Mouse (Mus musculus) hematopoietic stem cell, adult 5-6 weeks (primary cell): ENCODE measurements around the gene Gm11034. TPM values are rescaled to one million over a fixed set of nuclear protein-coding genes. Genes with fewer than 3 reads are reported as not detected.
A peak's percentile ranks its signal among the peaks of the same experiment; 100 is the strongest.

Experiments used
- ATAC-seq, 2 experiments: fragments of 125-278 bp in 1 of 2; replicated peaks in 1 of 2; 2 replicates each; pipeline ENCODE4 v1.8.0; 2016 to 2017; ENCODE audit warnings: inconsistent platforms in 2 of 2, mild to moderate bottlenecking in 2 of 2, moderate number of reproducible peaks in 2 of 2, low read depth in 1 of 2, moderate TSS enrichment in 1 of 2; ENCODE audit not compliant: low FRiP score in 2 of 2, poor library complexity in 2 of 2, severe bottlenecking in 2 of 2, insufficient read depth in 1 of 2, low TSS enrichment in 1 of 2
- total RNA-seq: library from RNA; stranded (forward); fragments of 172-1452, 232-1000 nt; gene quantifications from 2 replicates; pipeline ENCODE4 v1.2.3, GENCODE M21; 2017

The Gm11034 gene
- total RNA-seq, result not detected in 2 replicates

GRCm38 (mm10) chr8:72213536-72213935, at the start of gene Gm11034:
TSS of gene Gm11034 (minus strand) at chr8:72213636.
- no peak for ATAC-seq

GRCm38 (mm10) chr8:72262756-72263155, 49.3 kb upstream of the Gm11034 start:
- ATAC-seq, result no peak

DNA sequence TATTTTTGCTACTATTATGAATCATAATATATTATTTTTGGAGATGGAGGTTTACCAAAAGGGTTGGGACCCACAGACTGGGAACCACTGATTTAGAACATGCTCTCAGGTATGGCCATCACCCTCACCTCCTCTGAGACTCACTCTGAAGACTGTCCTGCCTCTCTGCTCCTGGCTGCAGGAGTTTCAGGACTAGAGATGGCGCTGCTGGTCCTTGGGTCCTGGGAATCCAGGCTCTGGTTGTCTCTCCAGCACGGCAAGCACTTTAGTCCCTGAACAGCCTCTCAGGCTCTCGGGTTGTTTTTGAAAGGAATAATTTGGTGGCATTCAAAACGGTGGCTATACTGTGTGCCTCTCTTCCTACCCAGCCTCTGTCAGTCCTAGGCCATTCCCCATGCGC, 48.4 kb upstream of the Gm11034 start:
- no peak for ATAC-seq

- no peak for ATAC-seq
These were observed 48.0 kb upstream of the Gm11034 start for GRCm38 (mm10) chr8:72261431-72261830.

- peak; percentile 40 to 76; a peak in 3 of 4 replicates for ATAC-seq
These were observed 47.6 kb upstream of the Gm11034 start for GRCm38 (mm10) chr8:72261019-72261418.

DNA sequence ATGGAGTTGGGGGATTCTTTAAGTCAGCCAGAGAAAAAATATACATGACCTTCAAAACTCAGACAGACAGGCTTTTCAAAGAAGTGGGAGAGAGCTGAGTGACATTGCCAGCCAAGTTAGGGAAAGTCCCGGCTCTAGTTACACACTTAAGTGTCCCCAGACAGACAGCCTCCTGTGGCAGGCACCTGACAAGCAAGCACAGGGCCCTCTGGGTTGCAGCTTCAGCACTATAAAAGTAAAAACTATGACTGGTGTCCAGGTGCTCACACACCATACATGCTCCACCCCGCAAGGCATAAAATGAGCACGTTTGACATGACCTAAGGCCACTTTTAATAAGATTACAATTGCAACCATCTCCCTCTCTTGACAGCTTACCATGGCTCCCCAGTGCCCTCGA, 47.1 kb upstream of the Gm11034 start:
- ATAC-seq, result no peak

GRCm38 (mm10) chr8:72259862-72260261, 46.4 kb upstream of the Gm11034 start:
- no peak for ATAC-seq

GRCm38 (mm10) chr8:72257902-72258238, 44.4 kb upstream of the Gm11034 start:
- ATAC-seq, result no peak

- no peak for ATAC-seq
These were observed 43.9 kb upstream of the Gm11034 start for GRCm38 (mm10) chr8:72257171-72257901.

DNA sequence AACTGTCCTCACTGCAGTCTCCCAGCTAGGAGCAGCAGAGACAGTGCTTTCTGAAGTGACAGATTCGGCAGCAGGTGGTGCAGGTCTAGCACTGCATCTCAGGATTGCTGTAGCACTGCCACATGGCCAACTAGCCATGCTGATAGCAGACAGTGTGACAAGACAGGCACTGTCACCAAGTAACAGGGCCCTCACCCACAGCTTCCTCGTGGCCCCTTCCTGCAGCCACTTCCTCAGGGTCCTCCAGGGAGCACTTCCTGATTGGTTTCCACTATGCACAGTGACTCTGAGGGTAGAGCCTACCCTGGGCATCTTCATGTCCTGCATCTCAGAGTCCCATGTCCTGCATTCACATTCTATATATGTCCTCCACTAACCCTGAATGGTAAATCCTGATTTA, 31.2 kb upstream of the Gm11034 start:
- ATAC-seq, result no peak

- ATAC-seq, result no peak
These were observed 28.8 kb upstream of the Gm11034 start for GRCm38 (mm10) chr8:72242226-72242625.

DNA sequence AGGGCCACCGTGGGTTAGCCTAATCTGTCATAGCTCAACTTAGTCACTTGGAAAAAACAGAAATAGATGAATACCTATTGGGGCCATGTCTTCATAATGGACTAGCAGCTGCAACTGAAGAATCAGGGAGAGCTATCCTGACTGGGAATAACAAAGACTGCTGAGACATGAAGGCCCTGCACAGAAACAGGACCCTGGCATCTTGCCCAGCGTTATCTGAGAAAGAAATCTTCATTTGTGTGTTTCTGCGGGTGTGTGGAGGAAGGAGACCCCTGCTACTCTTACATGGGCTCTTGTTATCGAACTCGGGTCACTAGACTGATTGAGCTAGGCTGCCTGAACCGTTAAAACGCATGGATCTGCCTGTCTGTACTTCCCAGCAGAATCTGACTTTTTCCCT, 27.5 kb upstream of the Gm11034 start:
- ATAC-seq, result no peak

GRCm38 (mm10) chr8:72240403-72240763, 26.9 kb upstream of the Gm11034 start:
- no peak; a peak in 1 of 4 replicates for ATAC-seq

DNA sequence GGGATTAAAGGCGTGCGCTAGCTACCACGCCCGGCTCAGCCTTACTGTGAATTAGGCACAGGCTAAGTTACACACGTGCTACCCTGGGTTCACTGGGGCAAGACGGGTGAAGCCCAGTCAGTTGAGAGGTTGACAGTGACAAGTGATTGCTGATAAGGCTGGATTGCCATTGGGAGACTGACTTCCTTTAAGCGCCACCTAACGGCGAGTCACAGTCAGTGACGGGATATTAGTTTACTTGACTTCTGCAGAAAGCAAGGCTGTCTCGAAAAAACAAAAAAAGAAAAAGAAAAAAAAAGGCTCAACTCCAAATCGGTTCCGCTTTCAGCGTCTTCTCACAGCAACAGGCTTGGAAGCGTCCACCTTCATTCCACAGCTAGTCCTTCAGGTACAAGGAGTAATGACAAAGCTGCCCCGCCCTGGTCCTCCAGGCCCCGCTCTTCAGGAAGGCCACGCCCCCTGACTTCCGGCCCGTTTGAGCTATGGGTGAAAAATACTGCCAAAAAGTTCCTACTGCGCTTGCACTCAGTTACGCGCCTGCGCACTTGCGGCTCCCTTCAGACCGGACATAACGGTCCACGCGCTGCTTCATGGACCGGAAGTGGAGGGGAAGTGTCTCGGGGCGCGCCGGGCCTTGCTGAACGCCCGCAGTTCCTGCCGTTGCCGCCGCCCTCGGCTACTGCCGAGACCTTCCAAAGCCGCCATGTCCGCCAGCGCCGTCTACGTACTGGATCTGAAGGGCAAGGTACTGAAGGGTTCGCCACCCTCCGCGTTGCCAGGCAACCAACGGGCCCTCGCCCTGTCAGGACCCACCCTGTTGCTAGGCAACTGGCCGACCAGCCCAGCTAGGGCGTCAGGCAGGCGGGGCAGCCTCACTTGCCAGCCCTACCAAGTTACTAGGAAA, 26.3 kb upstream of the Gm11034 start, which contains the start of gene Ap1m1:
Gene Ap1m1 (plus strand): TSS at position 520 of the 904 bp plus-strand sequence.
- ATAC-seq, result peak; percentile 87 to 91

- no peak for ATAC-seq
These were observed 9.2 kb upstream of the Gm11034 start for GRCm38 (mm10) chr8:72222656-72223055.

DNA sequence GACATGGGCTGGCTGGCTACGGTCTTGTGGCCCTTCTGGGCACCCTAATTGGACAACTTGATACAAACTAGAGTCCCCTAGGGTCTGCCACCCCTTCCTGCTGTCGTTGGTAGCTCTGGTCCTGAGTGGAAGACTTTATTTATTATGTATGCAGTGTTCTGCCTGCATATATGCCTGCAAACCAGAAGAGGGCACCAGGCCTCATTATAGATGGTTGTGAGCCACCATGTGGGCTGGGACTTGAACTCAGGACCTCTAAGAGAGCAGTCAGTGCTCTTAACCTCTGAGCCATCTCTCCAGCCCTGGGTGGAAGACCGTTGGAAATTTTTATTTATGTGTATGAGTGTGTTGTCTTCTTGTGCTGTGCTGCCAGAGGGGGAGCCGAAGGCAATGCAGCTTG, 7.3 kb upstream of the Gm11034 start:
- ATAC-seq, result no peak

DNA sequence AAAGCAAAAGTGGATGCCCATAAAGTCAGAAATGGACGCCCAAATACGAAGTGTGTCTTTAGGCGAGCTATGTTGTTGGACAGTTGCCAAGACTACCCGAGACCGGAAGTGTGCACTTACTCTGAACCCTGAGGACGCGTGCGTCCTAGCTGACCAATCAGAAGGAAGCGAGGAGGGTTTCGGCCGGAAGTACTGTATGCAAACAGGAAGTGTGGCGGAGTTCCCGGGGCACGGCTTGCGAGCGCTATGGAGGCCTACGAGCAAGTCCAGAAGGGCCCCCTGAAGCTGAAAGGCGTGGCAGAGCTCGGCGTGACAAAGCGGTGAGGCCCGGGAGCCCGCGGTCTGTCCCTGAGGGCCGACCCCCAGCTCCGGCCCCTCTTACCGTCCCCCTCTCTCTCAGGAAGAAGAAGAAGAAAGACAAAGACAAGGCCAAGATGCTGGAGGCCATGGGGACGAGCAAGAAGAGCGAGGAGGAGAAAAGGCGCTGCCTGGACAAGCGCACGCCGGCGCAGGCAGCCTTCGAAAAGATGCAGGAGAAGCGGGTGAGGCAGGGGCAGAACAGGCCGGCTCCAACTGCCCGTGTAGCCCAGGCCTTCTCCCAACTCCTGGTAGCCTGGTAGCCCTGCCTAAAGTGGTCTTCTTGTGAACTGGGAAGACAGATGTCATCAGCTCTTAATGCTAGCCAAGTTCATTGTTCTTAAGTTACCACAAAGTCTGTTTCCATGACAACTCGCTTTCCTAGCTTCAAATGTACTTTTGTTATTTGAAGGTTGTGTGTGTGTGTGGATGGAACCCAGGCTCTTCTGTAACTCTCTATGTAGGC, 6.3 kb upstream of the Gm11034 start, which contains the start of gene Fam32a:
Gene Fam32a (plus strand): TSS at position 190 of the 823 bp plus-strand sequence.
- ATAC-seq, result peak; percentile 93 to 96
